Mouse (Mus musculus) hindbrain, embryonic 15.5 days (tissue): ENCODE results near the gene Zfp787. TPM values are rescaled to one million over a fixed set of nuclear protein-coding genes. Genes with fewer than 3 reads are reported as not detected.

Source experiments
- polyA plus RNA-seq: library from polyadenylated mRNA; unstranded; fragments of >200 nt; fragmentation: Nextera tagmentation; extraction: Ambion mirVana; gene quantifications from 2 replicates; pipeline ENCODE4 v1.2.1, GENCODE M21; 2015

Zfp787 gene
- polyA plus RNA-seq, 1 experiment from 2014 or later: 24.8 TPM

Other genes starting within 250 kb of the Zfp787 start
- gene Vmn1r65, start 145.0 kb downstream of the Zfp787 start, polyA plus RNA-seq: not detected in 2 replicates
- not detected in 2 replicates for gene Nlrp4c, start 110.8 kb downstream of the Zfp787 start, polyA plus RNA-seq
- 87.8 and 90.1 TPM in 2 replicates for gene Zfp444, start 16.2 kb upstream of the Zfp787 start, polyA plus RNA-seq
- not detected in 2 replicates for gene Galp, start 41.1 kb upstream of the Zfp787 start, polyA plus RNA-seq
- not detected in 2 replicates for gene Zscan5b, start 66.3 kb upstream of the Zfp787 start, polyA plus RNA-seq
- 0.23 and 0.41 TPM in 2 replicates for gene Epp13, start 96.7 kb upstream of the Zfp787 start, polyA plus RNA-seq
- 16.3 and 17.6 TPM in 2 replicates for gene Zfp667, start 130.6 kb upstream of the Zfp787 start, polyA plus RNA-seq
- 13.6 and 14.7 TPM in 2 replicates for gene Zfp583, start 175.3 kb upstream of the Zfp787 start, polyA plus RNA-seq
- gene Gm3854, start 187.8 kb upstream of the Zfp787 start, polyA plus RNA-seq: 8.1 and 8.5 TPM in 2 replicates
- gene Zfp78, start 207.3 kb upstream of the Zfp787 start, polyA plus RNA-seq: 3.5 and 4.9 TPM in 2 replicates
- gene Zfp28, start 227.3 kb upstream of the Zfp787 start, polyA plus RNA-seq: 13.8 and 14.2 TPM in 2 replicates
- gene Smim17, start 242.7 kb upstream of the Zfp787 start, polyA plus RNA-seq: 7.0 and 8.4 TPM in 2 replicates